Mouse (Mus musculus): ENCODE results near the gene Rab43. TPM values are rescaled to one million over a fixed set of nuclear protein-coding genes. Genes with fewer than 3 reads are reported as not detected.

Rab43 gene
- total and polyA plus RNA-seq, 2 experiments, result 71.9 to 106 TPM

DNA sequence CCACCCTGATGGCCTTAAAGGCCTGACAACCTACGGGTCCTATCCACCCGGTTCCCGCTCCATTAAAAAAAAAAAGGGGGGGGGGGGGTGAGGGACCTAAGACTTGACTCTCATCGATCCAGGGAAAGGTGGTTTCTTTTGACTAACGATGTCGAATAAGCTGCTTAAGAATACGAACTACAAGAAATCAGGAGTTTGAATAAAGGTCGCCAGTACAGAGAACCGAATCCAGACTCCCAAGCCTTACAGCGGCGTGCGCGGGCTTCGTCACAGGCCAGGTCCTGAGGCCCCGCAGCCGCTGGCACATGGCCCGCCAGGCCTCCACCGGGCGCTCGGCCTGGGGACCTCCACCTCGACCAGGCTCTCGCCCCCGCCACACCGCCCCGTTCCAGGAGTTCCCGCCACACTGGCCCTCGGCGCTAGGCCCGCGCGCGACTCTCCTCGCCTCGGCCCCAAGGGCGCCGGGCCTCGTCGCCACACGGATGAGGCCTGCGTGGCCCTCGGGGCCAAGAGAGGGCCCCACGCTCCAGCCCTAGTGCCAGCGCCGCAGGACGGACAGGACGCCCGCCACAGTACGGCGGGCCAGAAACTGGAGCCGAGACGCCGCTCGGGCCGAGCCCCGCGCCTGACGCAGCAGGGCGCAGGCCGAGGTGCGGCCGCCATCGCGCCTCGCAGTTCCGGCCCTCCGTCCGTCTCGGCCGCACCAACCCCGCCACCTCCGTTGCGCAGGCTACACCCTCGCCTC is 38.4 kb upstream of the Rab43 start:
- Histone ChIP-seq H3K4me1 (ENCODE audit: control insufficient read depth, insufficient read depth, low read length) (peaks cover 13% of the 10 kb centered on the region), H3K4me3 (ENCODE audit: insufficient read depth, low read depth, low read length) (peak overlapping the region; percentile 84), H3K9ac (ENCODE audit: low read depth, low read length) (peak overlapping the region; percentile 96), H3K36me3 (ENCODE audit: control insufficient read depth, insufficient read depth, low read length) (peaks cover 12% of the 10 kb centered on the region), H3K27me3 (ENCODE audit: control insufficient read depth, insufficient read depth, low read length) (no peaks in the 10 kb centered on the region), H3K79me2 (ENCODE audit: control insufficient read depth, insufficient read depth, low read length) (peaks cover 25% of the 10 kb centered on the region), H3K27ac (replicated peaks; ENCODE audit: insufficient read depth, low read depth, low read length) (peak overlapping the region; percentile 95)
- WGBS, result under 1% methylated on average over 72 of the region's 73 CpGs
- TF ChIP-seq CTCF (IDR thresholded peaks at IDR 0.05; ENCODE audit: low read depth, low read length) (no peak), POLR2A (IDR thresholded peaks at IDR 0.05; ENCODE audit: extremely low read depth, insufficient read depth, low read length) (no peak)
- peak; percentile 55 for DNase-seq (ENCODE audit: extremely low read depth, low read depth, low spot score)

DNA sequence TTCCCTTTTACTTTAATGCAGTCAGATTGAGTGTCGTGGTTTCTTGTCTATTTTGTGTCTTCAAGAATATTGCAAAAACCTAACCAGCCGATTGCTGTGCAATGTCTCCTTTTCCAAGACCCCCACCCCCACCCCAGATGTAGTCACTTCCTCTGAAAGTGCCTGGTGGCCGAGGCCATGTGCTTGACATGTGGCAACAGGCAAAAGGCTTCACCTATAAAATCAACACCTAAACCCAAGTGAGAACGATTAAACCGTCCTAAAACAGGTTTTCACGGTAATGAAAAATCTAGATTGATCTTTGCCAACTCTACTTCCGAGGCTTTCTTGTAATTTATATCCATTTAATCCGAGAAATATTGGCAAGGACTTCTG is 37.8 kb upstream of the Rab43 start:
- peak overlapping the region; percentile 84 for H3K4me3 ChIP-seq (ENCODE audit: insufficient read depth, low read depth, low read length)
- peak overlapping the region; percentile 95 for H3K27ac ChIP-seq (replicated peaks; ENCODE audit: insufficient read depth, low read depth, low read length)
- H3K36me3 ChIP-seq (ENCODE audit: control insufficient read depth, insufficient read depth, low read length), result peaks cover 18% of the 10 kb centered on the region
- TF ChIP-seq POLR2A (IDR thresholded peaks at IDR 0.05; ENCODE audit: extremely low read depth, insufficient read depth, low read length), result no peak
- TF ChIP-seq CTCF (IDR thresholded peaks at IDR 0.05; ENCODE audit: low read depth, low read length), result no peak
- peak; percentile 53 for DNase-seq (ENCODE audit: extremely low read depth, low read depth, low spot score)
- WGBS, result 0% methylated on average over 8 of the region's 8 CpGs
- H3K9ac ChIP-seq (ENCODE audit: low read depth, low read length), result peak overlapping the region; percentile 96
- no peaks in the 10 kb centered on the region for H3K27me3 ChIP-seq (ENCODE audit: control insufficient read depth, insufficient read depth, low read length)
- H3K79me2 ChIP-seq (ENCODE audit: control insufficient read depth, insufficient read depth, low read length), result peaks cover 28% of the 10 kb centered on the region
- peaks cover 13% of the 10 kb centered on the region for H3K4me1 ChIP-seq (ENCODE audit: control insufficient read depth, insufficient read depth, low read length)

DNA sequence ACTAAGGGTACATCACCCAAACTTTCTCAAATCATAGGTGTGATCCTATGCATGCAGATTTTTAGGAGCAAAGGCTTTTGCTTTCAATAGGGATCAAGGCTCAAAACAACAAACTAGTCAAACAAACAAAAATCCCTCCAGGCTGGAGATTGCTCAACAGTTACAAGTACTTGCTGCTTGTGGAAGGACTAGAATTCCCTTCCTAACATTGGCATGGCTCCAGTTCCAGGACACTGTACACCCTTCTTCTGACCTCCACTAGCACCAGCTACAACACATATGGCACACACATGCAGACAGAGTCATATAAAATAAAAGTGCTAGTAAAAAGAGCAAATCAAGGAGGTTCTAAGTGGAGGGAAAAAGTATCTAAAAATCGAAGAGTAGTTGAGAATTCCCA is 34.8 kb upstream of the Rab43 start:
- 34% methylated on average over 1 of the region's 1 CpGs for WGBS
- Histone ChIP-seq H3K27ac (replicated peaks; ENCODE audit: insufficient read depth, low read depth, low read length) (no peak overlapping the region), H3K36me3 (ENCODE audit: control insufficient read depth, insufficient read depth, low read length) (peaks cover 45% of the 10 kb centered on the region), H3K27me3 (ENCODE audit: control insufficient read depth, insufficient read depth, low read length) (no peaks in the 10 kb centered on the region), H3K9ac (ENCODE audit: low read depth, low read length) (no peak overlapping the region), H3K79me2 (ENCODE audit: control insufficient read depth, insufficient read depth, low read length) (peaks cover 28% of the 10 kb centered on the region), H3K4me1 (ENCODE audit: control insufficient read depth, insufficient read depth, low read length) (peaks cover 13% of the 10 kb centered on the region), H3K4me3 (ENCODE audit: insufficient read depth, low read depth, low read length) (no peak overlapping the region)
- peak; percentile 92 for DNase-seq (ENCODE audit: extremely low read depth, low read depth, low spot score)
- TF ChIP-seq POLR2A (IDR thresholded peaks at IDR 0.05; ENCODE audit: extremely low read depth, insufficient read depth, low read length), result no peak
- TF ChIP-seq CTCF (IDR thresholded peaks at IDR 0.05; ENCODE audit: low read depth, low read length), result no peak

DNA sequence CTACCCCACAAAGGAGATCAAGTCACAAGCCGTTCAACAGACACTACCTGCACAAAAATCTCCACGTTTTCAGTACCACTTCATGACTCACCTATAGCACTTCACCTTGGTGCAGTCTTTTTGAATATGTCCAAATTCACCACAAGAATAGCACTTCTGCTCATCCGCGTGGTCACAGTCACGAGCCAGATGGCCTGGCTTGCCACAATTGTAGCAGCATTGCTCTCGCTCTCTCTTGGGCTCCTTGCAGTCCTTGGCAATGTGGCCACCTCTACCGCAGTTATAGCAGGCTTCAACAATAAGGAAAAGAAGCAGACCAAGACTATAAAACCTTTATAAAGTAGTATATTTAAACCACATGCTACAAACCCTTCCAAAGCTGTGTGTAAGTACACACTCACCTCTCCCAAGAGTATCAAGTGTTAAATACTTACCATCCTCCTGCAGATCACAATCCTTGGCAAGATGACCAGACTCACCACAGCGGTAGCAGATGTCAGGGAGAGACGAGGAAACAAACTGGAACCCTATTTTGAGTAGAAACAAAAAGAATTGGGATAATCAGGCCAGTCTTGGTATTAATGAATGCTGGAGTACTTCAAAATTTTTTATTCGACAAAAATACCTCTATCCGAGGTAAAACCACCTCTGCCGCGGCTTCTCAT is 33.2 kb upstream of the Rab43 start:
- 85% methylated on average over 13 of the region's 13 CpGs for WGBS
- no peak for DNase-seq (ENCODE audit: extremely low read depth, low read depth, low spot score)
- H3K27ac ChIP-seq (replicated peaks; ENCODE audit: insufficient read depth, low read depth, low read length), result no peak overlapping the region
- TF ChIP-seq CTCF (IDR thresholded peaks at IDR 0.05; ENCODE audit: low read depth, low read length) (no peak), POLR2A (IDR thresholded peaks at IDR 0.05; ENCODE audit: extremely low read depth, insufficient read depth, low read length) (no peak)
- H3K4me1 ChIP-seq (ENCODE audit: control insufficient read depth, insufficient read depth, low read length), result peaks cover 10% of the 10 kb centered on the region
- no peak overlapping the region for H3K9ac ChIP-seq (ENCODE audit: low read depth, low read length)
- H3K79me2 ChIP-seq (ENCODE audit: control insufficient read depth, insufficient read depth, low read length), result peaks cover 21% of the 10 kb centered on the region; the same call in 1 of the 2 replicates
- H3K27me3 ChIP-seq (ENCODE audit: control insufficient read depth, insufficient read depth, low read length), result no peaks in the 10 kb centered on the region
- H3K36me3 ChIP-seq (ENCODE audit: control insufficient read depth, insufficient read depth, low read length), result peaks cover 50% of the 10 kb centered on the region
- H3K4me3 ChIP-seq (ENCODE audit: insufficient read depth, low read depth, low read length), result no peak overlapping the region

DNA sequence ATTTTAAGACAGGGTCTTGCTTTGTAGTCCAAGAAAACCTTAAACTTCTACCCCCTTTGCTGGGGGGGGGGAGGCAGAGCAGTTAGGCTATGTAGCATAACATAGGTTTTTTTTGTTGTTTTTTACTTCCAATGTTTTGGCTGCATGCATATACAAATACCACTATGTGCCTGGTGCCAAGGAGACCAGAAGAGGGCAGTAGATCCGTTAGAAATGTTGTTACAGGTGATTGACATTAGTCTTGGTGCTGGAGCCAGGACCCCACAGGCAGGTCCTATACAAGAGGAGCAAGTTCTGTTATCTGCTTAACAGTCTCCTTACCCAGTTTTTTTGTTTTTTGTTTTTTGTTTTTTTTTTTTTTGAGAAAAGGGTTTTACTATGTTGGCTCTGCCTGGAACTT is 30.3 kb upstream of the Rab43 start:
- 10% methylated on average over 1 of the region's 1 CpGs for WGBS
- no peaks in the 10 kb centered on the region for H3K27me3 ChIP-seq (ENCODE audit: control insufficient read depth, insufficient read depth, low read length)
- DNase-seq (ENCODE audit: extremely low read depth, low read depth, low spot score), result peak; percentile 45

More for the DNA sequence above, 30.3 kb upstream of the Rab43 start:
- Histone ChIP-seq H3K79me2 (ENCODE audit: control insufficient read depth, insufficient read depth, low read length) (peaks cover 7% of the 10 kb centered on the region; the same call in 1 of the 2 replicates), H3K4me3 (ENCODE audit: insufficient read depth, low read depth, low read length) (no peak overlapping the region), H3K36me3 (ENCODE audit: control insufficient read depth, insufficient read depth, low read length) (peaks cover 45% of the 10 kb centered on the region), H3K27ac (replicated peaks; ENCODE audit: insufficient read depth, low read depth, low read length) (no peak overlapping the region), H3K9ac (ENCODE audit: low read depth, low read length) (no peak overlapping the region), H3K4me1 (ENCODE audit: control insufficient read depth, insufficient read depth, low read length) (peaks cover 10% of the 10 kb centered on the region; the same call in 1 of the 2 replicates)
- TF ChIP-seq POLR2A (IDR thresholded peaks at IDR 0.05; ENCODE audit: extremely low read depth, insufficient read depth, low read length), result no peak
- no peak for TF ChIP-seq CTCF (IDR thresholded peaks at IDR 0.05; ENCODE audit: low read depth, low read length)

Measured in liver, adult 2 months (tissue).